Mouse (Mus musculus): Measurements from ENCODE around the gene Zmiz1. TPM values are rescaled to one million over a fixed set of nuclear protein-coding genes. Genes with fewer than 3 reads are reported as not detected.

Gene Zmiz1
- polyA plus RNA-seq, 1 experiment from 2014 or later = 57.4 TPM

GRCm38 (mm10) chr14:25499526-25499925, 40.5 kb downstream of the Zmiz1 start:
- Histone ChIP-seq H3K4me2 (ENCODE audit: low read depth) (no peak overlapping the region), H3K27ac (ENCODE audit: low read depth, low read length) (no peak overlapping the region), H3K36me3 (ENCODE audit: control insufficient read depth, insufficient read depth, low read length) (no peaks in the 10 kb centered on the region; the same call in none of the 2 replicates), H3K27me3 (ENCODE audit: control insufficient read depth, insufficient read depth, low read length) (no peaks in the 10 kb centered on the region), H3K4me3 (ENCODE audit: low read depth, low read length) (no peak overlapping the region), H3K9ac (ENCODE audit: low read length) (no peak overlapping the region), H3K9me3 (ENCODE audit: control insufficient read depth, low read length) (no peaks in the 10 kb centered on the region), H3K4me1 (ENCODE audit: control insufficient read depth, insufficient read depth, low read length) (peaks cover 42% of the 10 kb centered on the region)
- DNase-seq (ENCODE audit: low spot score) (no peak), ATAC-seq (ENCODE audit: insufficient read depth, low FRiP score, low TSS enrichment) (no peak)
- WGBS = 80% methylated on average over 3 of the region's 3 CpGs

GRCm38 (mm10) chr14:25500511-25501120, 41.6 kb downstream of the Zmiz1 start:
- Histone ChIP-seq H3K4me1 (ENCODE audit: control insufficient read depth, insufficient read depth, low read length) (peaks cover 37% of the 10 kb centered on the region), H3K9ac (ENCODE audit: low read length) (no peak overlapping the region), H3K9me3 (ENCODE audit: control insufficient read depth, low read length) (no peaks in the 10 kb centered on the region), H3K27ac (ENCODE audit: low read depth, low read length) (no peak overlapping the region), H3K36me3 (ENCODE audit: control insufficient read depth, insufficient read depth, low read length) (peaks cover 3% of the 10 kb centered on the region), H3K4me3 (ENCODE audit: low read depth, low read length) (no peak overlapping the region), H3K27me3 (ENCODE audit: control insufficient read depth, insufficient read depth, low read length) (no peaks in the 10 kb centered on the region), H3K4me2 (ENCODE audit: low read depth) (no peak overlapping the region)
- 52% methylated on average over 3 of the region's 3 CpGs for WGBS
- DNase-seq (ENCODE audit: low spot score) = no peak
- no peak for ATAC-seq (ENCODE audit: insufficient read depth, low FRiP score, low TSS enrichment)

GRCm38 (mm10) chr14:25501481-25501880, 42.5 kb downstream of the Zmiz1 start:
- Histone ChIP-seq H3K4me3 (ENCODE audit: low read depth, low read length) (no peak overlapping the region), H3K27ac (ENCODE audit: low read depth, low read length) (no peak overlapping the region; the same call in 1 of the 2 replicates), H3K9me3 (ENCODE audit: control insufficient read depth, low read length) (no peaks in the 10 kb centered on the region), H3K9ac (ENCODE audit: low read length) (no peak overlapping the region), H3K36me3 (ENCODE audit: control insufficient read depth, insufficient read depth, low read length) (peaks cover 5% of the 10 kb centered on the region), H3K27me3 (ENCODE audit: control insufficient read depth, insufficient read depth, low read length) (no peaks in the 10 kb centered on the region), H3K4me1 (ENCODE audit: control insufficient read depth, insufficient read depth, low read length) (peaks cover 30% of the 10 kb centered on the region), H3K4me2 (ENCODE audit: low read depth) (no peak overlapping the region)
- ATAC-seq (ENCODE audit: insufficient read depth, low FRiP score, low TSS enrichment) (no peak), DNase-seq (ENCODE audit: low spot score) (no peak)
- WGBS = 85% methylated on average over 5 of the region's 5 CpGs

- Histone ChIP-seq H3K27ac (ENCODE audit: low read depth, low read length) (no peak overlapping the region), H3K4me3 (ENCODE audit: low read depth, low read length) (no peak overlapping the region), H3K9me3 (ENCODE audit: control insufficient read depth, low read length) (no peaks in the 10 kb centered on the region), H3K36me3 (ENCODE audit: control insufficient read depth, insufficient read depth, low read length) (peaks cover 5% of the 10 kb centered on the region), H3K9ac (ENCODE audit: low read length) (no peak overlapping the region), H3K4me1 (ENCODE audit: control insufficient read depth, insufficient read depth, low read length) (peaks cover 23% of the 10 kb centered on the region), H3K27me3 (ENCODE audit: control insufficient read depth, insufficient read depth, low read length) (no peaks in the 10 kb centered on the region), H3K4me2 (ENCODE audit: low read depth) (no peak overlapping the region)
- WGBS = 85% methylated on average over 3 of the region's 3 CpGs
- DNase-seq (ENCODE audit: low spot score) (no peak), ATAC-seq (ENCODE audit: insufficient read depth, low FRiP score, low TSS enrichment) (no peak)
These were observed 43.4 kb downstream of the Zmiz1 start for GRCm38 (mm10) chr14:25502355-25502754.

- no peak for ATAC-seq (ENCODE audit: insufficient read depth, low FRiP score, low TSS enrichment)
- WGBS = 85% methylated on average over 3 of the region's 3 CpGs
- no peaks in the 10 kb centered on the region for H3K27me3 ChIP-seq (ENCODE audit: control insufficient read depth, insufficient read depth, low read length)
- no peak overlapping the region for H3K9ac ChIP-seq (ENCODE audit: low read length)
- H3K4me3 ChIP-seq (ENCODE audit: low read depth, low read length) = no peak overlapping the region
- peaks cover 10% of the 10 kb centered on the region for H3K4me1 ChIP-seq (ENCODE audit: control insufficient read depth, insufficient read depth, low read length)
- H3K4me2 ChIP-seq (ENCODE audit: low read depth) = no peak overlapping the region
- no peak overlapping the region for H3K27ac ChIP-seq (ENCODE audit: low read depth, low read length)
- peaks cover 5% of the 10 kb centered on the region for H3K36me3 ChIP-seq (ENCODE audit: control insufficient read depth, insufficient read depth, low read length)
- no peak for DNase-seq (ENCODE audit: low spot score)
- H3K9me3 ChIP-seq (ENCODE audit: control insufficient read depth, low read length) = no peaks in the 10 kb centered on the region
These were observed 45.3 kb downstream of the Zmiz1 start for GRCm38 (mm10) chr14:25504241-25504640.

GRCm38 (mm10) chr14:25505201-25505671, 46.3 kb downstream of the Zmiz1 start:
- Histone ChIP-seq H3K4me2 (ENCODE audit: low read depth) (no peak overlapping the region), H3K4me3 (ENCODE audit: low read depth, low read length) (no peak overlapping the region), H3K9me3 (ENCODE audit: control insufficient read depth, low read length) (no peaks in the 10 kb centered on the region), H3K27ac (ENCODE audit: low read depth, low read length) (no peak overlapping the region), H3K4me1 (ENCODE audit: control insufficient read depth, insufficient read depth, low read length) (peaks cover 14% of the 10 kb centered on the region), H3K27me3 (ENCODE audit: control insufficient read depth, insufficient read depth, low read length) (no peaks in the 10 kb centered on the region), H3K36me3 (ENCODE audit: control insufficient read depth, insufficient read depth, low read length) (peaks cover 5% of the 10 kb centered on the region), H3K9ac (ENCODE audit: low read length) (no peak overlapping the region)
- 75% methylated on average over 6 of the region's 6 CpGs for WGBS
- DNase-seq (ENCODE audit: low spot score) = no peak
- no peak for ATAC-seq (ENCODE audit: insufficient read depth, low FRiP score, low TSS enrichment)

GRCm38 (mm10) chr14:25508111-25508756, 49.2 kb downstream of the Zmiz1 start:
- H3K36me3 ChIP-seq (ENCODE audit: control insufficient read depth, insufficient read depth, low read length) = peaks cover 5% of the 10 kb centered on the region
- no peak overlapping the region for H3K9ac ChIP-seq (ENCODE audit: low read length)
- H3K27ac ChIP-seq (ENCODE audit: low read depth, low read length) = no peak overlapping the region
- DNase-seq (ENCODE audit: low spot score) (no peak), ATAC-seq (ENCODE audit: insufficient read depth, low FRiP score, low TSS enrichment) (no peak)
- no peaks in the 10 kb centered on the region for H3K9me3 ChIP-seq (ENCODE audit: control insufficient read depth, low read length)
- no peak overlapping the region for H3K4me2 ChIP-seq (ENCODE audit: low read depth)
- H3K4me3 ChIP-seq (ENCODE audit: low read depth, low read length) = no peak overlapping the region
- no peaks in the 10 kb centered on the region for H3K27me3 ChIP-seq (ENCODE audit: control insufficient read depth, insufficient read depth, low read length)
- H3K4me1 ChIP-seq (ENCODE audit: control insufficient read depth, insufficient read depth, low read length) = peaks cover 36% of the 10 kb centered on the region
- WGBS = 84% methylated on average over 13 of the region's 13 CpGs

- DNase-seq (ENCODE audit: low spot score) (no peak), ATAC-seq (ENCODE audit: insufficient read depth, low FRiP score, low TSS enrichment) (no peak)
- Histone ChIP-seq H3K9me3 (ENCODE audit: control insufficient read depth, low read length) (no peaks in the 10 kb centered on the region), H3K4me3 (ENCODE audit: low read depth, low read length) (no peak overlapping the region), H3K4me1 (ENCODE audit: control insufficient read depth, insufficient read depth, low read length) (peaks cover 36% of the 10 kb centered on the region), H3K36me3 (ENCODE audit: control insufficient read depth, insufficient read depth, low read length) (peaks cover 5% of the 10 kb centered on the region; the same call in 1 of the 2 replicates), H3K27me3 (ENCODE audit: control insufficient read depth, insufficient read depth, low read length) (no peaks in the 10 kb centered on the region), H3K4me2 (ENCODE audit: low read depth) (no peak overlapping the region), H3K27ac (ENCODE audit: low read depth, low read length) (no peak overlapping the region), H3K9ac (ENCODE audit: low read length) (no peak overlapping the region)
- WGBS = 84% methylated on average over 5 of the region's 5 CpGs
These were observed 49.8 kb downstream of the Zmiz1 start for GRCm38 (mm10) chr14:25508757-25509139.

Data from neural tube, embryonic 11.5 days (tissue).